Mouse (Mus musculus): ENCODE results near the gene Calr.

DNA sequence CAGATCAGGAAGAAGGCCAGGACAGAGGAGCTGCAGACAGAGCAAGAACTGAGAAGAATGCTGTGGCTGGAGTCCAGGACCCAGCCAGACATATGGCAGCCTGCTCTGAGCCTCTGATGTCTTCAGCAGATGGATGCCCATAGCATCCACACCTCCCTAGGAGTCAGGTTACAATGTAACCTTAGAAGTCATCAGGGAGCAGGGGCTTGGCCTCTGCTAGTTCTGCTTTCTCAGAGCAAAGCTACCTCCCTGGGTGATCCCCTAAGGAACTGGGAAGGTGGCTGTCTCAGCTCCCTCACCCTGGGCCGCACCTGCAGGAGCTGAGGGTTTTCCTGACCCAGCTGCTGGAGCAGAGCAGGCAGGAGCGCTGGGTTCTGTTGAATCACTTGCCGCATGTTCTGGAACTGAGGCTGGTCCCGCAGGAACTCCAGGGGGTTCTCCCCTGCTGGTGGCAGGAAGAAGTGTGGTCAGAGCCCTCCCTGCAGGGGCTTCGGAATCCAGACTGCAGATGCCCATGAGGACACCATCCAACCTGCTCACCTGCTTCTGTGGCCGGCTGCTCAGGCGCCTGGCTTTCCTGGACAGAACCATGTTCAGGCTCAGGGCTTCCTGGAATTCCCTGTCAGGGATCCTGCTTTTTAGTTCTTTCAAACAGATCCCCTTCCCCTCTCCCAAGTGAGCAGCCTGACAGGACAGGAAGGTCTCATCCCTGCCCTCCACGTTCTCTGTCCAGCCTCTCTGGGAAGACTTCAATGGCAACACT is 9.4 kb downstream of the Calr start:
- TF ChIP-seq CTCF (IDR thresholded peaks at IDR 0.05) (peak; percentile 13; the same call in 1 of the 2 replicates), EP300 (IDR thresholded peaks at IDR 0.05) (no peak)
